Mouse (Mus musculus) G1E (cell line): ENCODE results near the gene N4bp2l1.

Source experiments
- CTCF ChIP-seq: IDR thresholded peaks from 2 replicates; pipeline ENCODE4 v1.5.1; 2012; ENCODE audit warnings: low read depth, low read length, inconsistent platforms, mixed read lengths
- GATA1 ChIP-seq: IDR thresholded peaks from 2 replicates; pipeline ENCODE4 v1.6.1; 2012; ENCODE audit warnings: borderline replicate concordance, low read length, inconsistent platforms, mixed read lengths
- GATA2 ChIP-seq: IDR thresholded peaks from 2 replicates; pipeline ENCODE4 v1.6.1; 2012; ENCODE audit warnings: low read depth, low read length, inconsistent platforms, borderline replicate concordance

- TF ChIP-seq CTCF = no peak
- no peak for TF ChIP-seq GATA1
- TF ChIP-seq GATA2 = no peak
Measured at GRCm38 (mm10) chr5:150570496-150571219, 26.3 kb downstream of the N4bp2l1 start.
